Mouse (Mus musculus): Measurements from ENCODE around the gene Usp31. TPM values are rescaled to one million over a fixed set of nuclear protein-coding genes. Genes with fewer than 3 reads are reported as not detected.

Gene Usp31
- total and polyA plus RNA-seq, 3 experiments, result 6.4 to 9.1 (median 7.5) TPM

GRCm38 (mm10) chr7:121654675-121655074 lies 52.4 kb downstream of the Usp31 start:
- H3K27me3 ChIP-seq (replicated peaks), result no peaks in the 10 kb centered on the region
- DNase-seq (ENCODE audit: extremely low read depth), result no peak
- in situ Hi-C loops (cut with MboI; ENCODE audit: low pct_ligation_motif_present, low pct_unique_long_range_greater_than_20kb, low sequenced_read_pairs), result no loop called here
- peaks cover 0 to 11% of the 10 kb centered on the region in 2 experiments; a peak in 2 of 4 replicates for H3K4me1 ChIP-seq (ENCODE audit: control insufficient read depth in 1 of 2, insufficient read depth in 2 of 2)
- no peaks in the 10 kb centered on the region for H3K9me3 ChIP-seq (replicated peaks; ENCODE audit: low read length)
- H3K9ac ChIP-seq (ENCODE audit: insufficient read depth, low read depth), result no peak overlapping the region
- no peak overlapping the region for H3K27ac ChIP-seq (ENCODE audit: insufficient read depth, low read depth)
- dilution Hi-C loops (cut with MboI; ENCODE audit: extremely low pct_ligation_motif_present, extremely low pct_unique_long_range_greater_than_20kb, low sequenced_read_pairs), result no loop called here
- H3K79me2 ChIP-seq (replicated peaks; ENCODE audit: control insufficient read depth, extremely low read depth, insufficient read depth, poor library complexity, severe bottlenecking), result no peaks in the 10 kb centered on the region
- H3K4me3 ChIP-seq (replicated peaks in 1 of 3; ENCODE audit: low read depth in 2 of 3, low read length in 2 of 3, poor library complexity in 1 of 3), result no peak overlapping the region
- H3K36me3 ChIP-seq (replicated peaks in 1 of 2; ENCODE audit: control insufficient read depth in 1 of 2, insufficient read depth in 1 of 2, low read length in 1 of 2), result peaks cover 26 to 89% of the 10 kb centered on the region in 2 experiments
- TF ChIP-seq RAD21 (IDR thresholded peaks at IDR 0.05; ENCODE audit: low read depth, low read length) (no peak), MAFK (IDR thresholded peaks at IDR 0.05; ENCODE audit: insufficient replicate concordance, low read length) (no peak), MXI1 (IDR thresholded peaks at IDR 0.05; ENCODE audit: low read depth, low read length) (no peak), UBTF (IDR thresholded peaks at IDR 0.05; ENCODE audit: low read depth, low read length) (no peak), SIN3A (IDR thresholded peaks at IDR 0.05; ENCODE audit: low read length) (no peak), HCFC1 (IDR thresholded peaks at IDR 0.05; ENCODE audit: low read depth, low read length) (no peak), MAZ (IDR thresholded peaks at IDR 0.05; ENCODE audit: low read depth, low read length) (no peak), ZC3H11A (IDR thresholded peaks at IDR 0.05; ENCODE audit: low read depth, low read length) (no peak), MEF2A (IDR thresholded peaks at IDR 0.05; ENCODE audit: borderline replicate concordance, low read depth, low read length) (no peak), MAX (IDR thresholded peaks at IDR 0.05; ENCODE audit: low read length) (no peak), BHLHE40 (IDR thresholded peaks at IDR 0.05; ENCODE audit: low read depth, low read length) (no peak), MYC (IDR thresholded peaks at IDR 0.05; ENCODE audit: low read depth, low read length) (no peak), CHD2 (IDR thresholded peaks at IDR 0.05; ENCODE audit: low read length) (no peak), ZMIZ1 (IDR thresholded peaks at IDR 0.05; ENCODE audit: low read depth, low read length) (no peak), ZNF384 (IDR thresholded peaks at IDR 0.05; ENCODE audit: low read depth, low read length) (no peak)
- no peak overlapping the region for H3K4me2 ChIP-seq (ENCODE audit: insufficient read depth, low read depth, poor library complexity, severe bottlenecking)

GRCm38 (mm10) chr7:121652629-121653028 lies 54.4 kb downstream of the Usp31 start:
- Histone ChIP-seq H3K4me1 (ENCODE audit: control insufficient read depth in 1 of 2, insufficient read depth in 2 of 2) (no peaks in the 10 kb centered on the region), H3K9me3 (replicated peaks; ENCODE audit: low read length) (no peaks in the 10 kb centered on the region), H3K9ac (ENCODE audit: insufficient read depth, low read depth) (no peak overlapping the region), H3K27me3 (replicated peaks) (no peaks in the 10 kb centered on the region), H3K79me2 (replicated peaks; ENCODE audit: control insufficient read depth, extremely low read depth, insufficient read depth, poor library complexity, severe bottlenecking) (no peaks in the 10 kb centered on the region), H3K36me3 (replicated peaks in 1 of 2; ENCODE audit: control insufficient read depth in 1 of 2, insufficient read depth in 1 of 2, low read length in 1 of 2) (peaks cover 36 to 91% of the 10 kb centered on the region in 2 experiments), H3K4me3 (replicated peaks in 1 of 3; ENCODE audit: low read depth in 2 of 3, low read length in 2 of 3, poor library complexity in 1 of 3) (no peak overlapping the region), H3K27ac (ENCODE audit: insufficient read depth, low read depth) (no peak overlapping the region), H3K4me2 (ENCODE audit: insufficient read depth, low read depth, poor library complexity, severe bottlenecking) (no peak overlapping the region)
- dilution Hi-C loops (cut with MboI; ENCODE audit: extremely low pct_ligation_motif_present, extremely low pct_unique_long_range_greater_than_20kb, low sequenced_read_pairs), result no loop called here
- in situ Hi-C loops (cut with MboI; ENCODE audit: low pct_ligation_motif_present, low pct_unique_long_range_greater_than_20kb, low sequenced_read_pairs), result no loop called here
- no peak for DNase-seq (ENCODE audit: extremely low read depth)
- TF ChIP-seq TBP (conservative IDR thresholded peaks at IDR 0.05; ENCODE audit: low read depth, low read length) (no peak), TCF12 (IDR thresholded peaks at IDR 0.05; ENCODE audit: low read depth, low read length) (no peak), RCOR1 (conservative IDR thresholded peaks at IDR 0.05; ENCODE audit: low read depth, low read length) (no peak), POLR2A (IDR thresholded peaks at IDR 0.05; ENCODE audit: low read depth, low read length) (no peak), CHD1 (IDR thresholded peaks at IDR 0.05; ENCODE audit: low read depth, low read length) (no peak), CTCF (conservative IDR thresholded peaks at IDR 0.05 in 1 of 2, IDR thresholded peaks at IDR 0.05 in 1 of 2; ENCODE audit: low read depth in 2 of 2, low read length in 2 of 2) (no peak), ZKSCAN1 (IDR thresholded peaks at IDR 0.05; ENCODE audit: borderline replicate concordance, low read depth, low read length) (no peak), E2F4 (IDR thresholded peaks at IDR 0.05; ENCODE audit: insufficient replicate concordance, low read depth, low read length) (no peak), MAZ (IDR thresholded peaks at IDR 0.05; ENCODE audit: low read depth, low read length) (no peak), ELF1 (IDR thresholded peaks at IDR 0.05; ENCODE audit: low read depth, low read length) (no peak), BHLHE40 (IDR thresholded peaks at IDR 0.05; ENCODE audit: low read depth, low read length) (no peak), CHD2 (IDR thresholded peaks at IDR 0.05; ENCODE audit: low read length) (no peak), MEF2A (IDR thresholded peaks at IDR 0.05; ENCODE audit: borderline replicate concordance, low read depth, low read length) (no peak)

All from CH12.LX (cell line).